Mouse (Mus musculus) lung, embryonic 15.5 days (tissue): ENCODE data around the gene Fndc8. TPM values are rescaled to one million over a fixed set of nuclear protein-coding genes. Genes with fewer than 3 reads are reported as not detected.
A peak's percentile ranks its signal among the peaks of the same experiment; 100 is the strongest.

Experiments used
- ATAC-seq: fragments of 200-750 bp; cut with Nextera tagmentation; 2 replicates; pipeline ENCODE4 v1.8.0; 2017; ENCODE audit warnings: moderate number of reproducible peaks, borderline replicate concordance; ENCODE audit not compliant: low FRiP score, low TSS enrichment; ENCODE audit errors: extremely low read depth
- H3K27ac ChIP-seq: fragments of 300-500 bp; sonication (generic); 2 replicates; pipeline ENCODE4 v1.5.1; 2015; ENCODE audit warnings: moderate library complexity, mild to moderate bottlenecking, inconsistent platforms
- H3K27me3 ChIP-seq: fragments of 300-500 bp; sonication (generic); 2 replicates; pipeline ENCODE4 v1.6.1; 2015; ENCODE audit warnings: inconsistent platforms
- H3K36me3 ChIP-seq: fragments of 300-500 bp; sonication (generic); 2 replicates; pipeline ENCODE4 v1.6.1; 2015; ENCODE audit warnings: inconsistent platforms
- H3K4me1 ChIP-seq: fragments of 300-500 bp; sonication (generic); 2 replicates; pipeline ENCODE4 v1.6.1; 2015; ENCODE audit warnings: inconsistent platforms
- H3K4me2 ChIP-seq: fragments of 300-500 bp; sonication (generic); 2 replicates; pipeline ENCODE4 v1.6.1; 2015; ENCODE audit warnings: inconsistent platforms, mild to moderate bottlenecking, moderate library complexity
- H3K4me3 ChIP-seq: fragments of 300-500 bp; sonication (generic); 2 replicates; pipeline ENCODE4 v1.5.1; 2015; ENCODE audit warnings: mild to moderate bottlenecking, inconsistent platforms
- H3K9ac ChIP-seq: fragments of 300-500 bp; sonication (generic); 2 replicates; pipeline ENCODE4 v1.6.1; 2015; ENCODE audit warnings: inconsistent platforms
- H3K9me3 ChIP-seq: fragments of 300-500 bp; sonication (generic); 2 replicates; pipeline ENCODE4 v1.6.1; 2016; ENCODE audit warnings: inconsistent platforms
- WGBS: fragments of 180-500 bp; shearing (Covaris S2); methylation state at CpG from one replicate; pipeline ENCODE4 v1.1.7; 2015; 5-methylcytosine and 5-hydroxymethylcytosine counted together
- polyA plus RNA-seq: library from polyadenylated mRNA; unstranded; fragments of >200 nt; fragmentation: Nextera tagmentation; extraction: Ambion mirVana; gene quantifications from 2 replicates; pipeline ENCODE4 v1.2.1, GENCODE M21; 2015

Gene Fndc8
- polyA plus RNA-seq, 1 experiment from 2014 or later, result 0.12 TPM

DNA sequence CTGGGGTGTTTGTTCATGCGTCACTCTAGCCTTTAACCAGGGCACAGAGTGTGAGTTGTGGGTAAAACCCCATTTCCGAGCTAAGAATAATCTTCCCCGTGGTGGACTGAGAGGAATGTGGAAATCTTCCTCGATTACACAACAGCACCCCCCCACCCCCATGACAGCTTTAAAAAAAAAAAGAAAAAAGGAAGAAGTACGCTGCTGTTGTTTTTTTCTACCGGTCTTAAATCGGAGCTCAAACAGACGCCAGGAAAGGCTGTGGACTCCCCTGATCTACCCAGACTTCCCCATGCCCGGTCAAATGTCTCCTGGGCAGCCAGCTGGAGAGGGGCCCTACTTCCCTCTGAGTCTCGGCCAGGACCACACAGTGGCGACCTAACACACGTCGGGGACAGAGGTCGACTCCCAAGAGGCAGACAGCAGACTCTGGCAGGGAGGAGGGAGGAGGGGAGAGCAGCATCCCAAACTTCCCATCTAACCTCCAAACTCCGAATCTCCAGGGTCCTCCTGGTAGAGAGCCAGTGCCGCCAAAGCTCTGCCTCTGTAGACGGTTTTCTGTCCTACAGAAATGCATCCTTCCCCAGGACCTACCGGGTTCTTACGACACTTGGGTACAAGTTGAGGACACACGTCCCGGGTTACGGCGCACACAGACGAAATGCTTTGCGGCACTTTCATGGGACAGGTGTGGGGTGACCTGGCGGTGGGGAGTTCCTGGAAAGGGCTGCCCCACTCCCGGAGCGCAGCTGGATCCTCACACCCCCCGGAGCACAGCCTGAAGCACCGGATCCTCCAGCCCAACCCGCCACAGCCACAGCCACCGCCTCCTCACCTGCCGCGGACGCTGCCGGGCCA, 21.5 kb upstream of the Fndc8 start:
- peaks cover 4% of the 10 kb centered on the region; the same call in 1 of the 2 replicates for H3K4me1 ChIP-seq
- H3K27me3 ChIP-seq, result no peaks in the 10 kb centered on the region
- H3K36me3 ChIP-seq, result no peaks in the 10 kb centered on the region
- H3K9me3 ChIP-seq, result no peaks in the 10 kb centered on the region
- under 1% methylated on average over 36 of the region's 36 CpGs for WGBS
- H3K27ac ChIP-seq, result peak overlapping the region; percentile 79
- peak overlapping the region; percentile 72 for H3K9ac ChIP-seq
- peak; percentile 72 for ATAC-seq
- peak overlapping the region; percentile 81 for H3K4me2 ChIP-seq
- peak overlapping the region; percentile 93 for H3K4me3 ChIP-seq

DNA sequence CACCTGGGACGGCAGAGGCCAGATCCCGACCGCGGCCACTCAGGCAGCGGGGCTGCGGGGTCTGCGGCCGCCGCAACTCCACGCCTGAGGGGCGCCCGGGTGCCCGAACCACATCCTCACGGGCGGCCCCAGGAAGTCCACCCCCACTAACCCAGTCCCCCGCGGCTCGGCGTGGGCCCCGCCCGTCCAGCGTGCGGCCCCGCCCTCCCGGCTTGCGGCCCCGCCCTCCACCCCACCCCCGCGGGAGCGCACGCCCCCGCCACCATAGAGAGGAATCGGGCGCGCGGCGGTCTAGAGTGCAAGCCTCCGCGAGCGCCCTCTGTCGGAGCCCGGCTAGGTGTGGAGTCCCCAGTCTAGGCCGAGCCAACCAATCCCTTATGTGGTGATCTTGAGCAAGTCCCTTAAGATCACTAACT, 20.9 kb upstream of the Fndc8 start, which contains the start of gene Rffl:
Rffl (minus strand) TSS at position 180 of the 416 bp plus-strand sequence.
- Histone ChIP-seq H3K4me2 (peak within 1 kb of the TSS; percentile 81), H3K36me3 (no peaks in the 10 kb centered on the region), H3K4me1 (peaks cover 4% of the 10 kb centered on the region; the same call in 1 of the 2 replicates), H3K9ac (peak within 1 kb of the TSS; percentile 72), H3K9me3 (no peaks in the 10 kb centered on the region), H3K4me3 (peak within 1 kb of the TSS; percentile 93), H3K27me3 (no peaks in the 10 kb centered on the region), H3K27ac (peak within 1 kb of the TSS; percentile 79)
- peak; percentile 97 for ATAC-seq
- under 1% methylated on average over 28 of the region's 43 CpGs for WGBS

DNA sequence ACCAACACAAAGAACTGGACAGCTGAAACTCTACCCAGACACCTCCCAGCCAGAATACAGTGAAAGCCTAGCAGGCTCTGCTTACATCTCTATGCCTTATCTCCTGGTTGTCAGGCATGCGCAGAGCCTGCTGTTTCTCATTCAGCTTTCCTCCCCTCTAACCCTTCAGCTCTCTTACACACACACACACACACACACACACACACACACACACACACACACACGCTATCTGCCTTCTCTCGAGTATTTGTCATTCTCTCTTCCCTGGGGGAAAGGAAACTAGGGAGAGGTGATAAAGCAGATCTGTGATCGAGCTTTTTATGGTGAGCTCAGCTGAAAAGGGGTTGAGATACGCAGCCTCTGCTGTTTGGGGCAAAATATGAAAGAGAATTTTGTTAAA, 17.0 kb upstream of the Fndc8 start:
- H3K27ac ChIP-seq, result no peak overlapping the region
- no peaks in the 10 kb centered on the region; the same call in 1 of the 2 replicates for H3K36me3 ChIP-seq
- 39% methylated on average over 5 of the region's 5 CpGs for WGBS

DNA sequence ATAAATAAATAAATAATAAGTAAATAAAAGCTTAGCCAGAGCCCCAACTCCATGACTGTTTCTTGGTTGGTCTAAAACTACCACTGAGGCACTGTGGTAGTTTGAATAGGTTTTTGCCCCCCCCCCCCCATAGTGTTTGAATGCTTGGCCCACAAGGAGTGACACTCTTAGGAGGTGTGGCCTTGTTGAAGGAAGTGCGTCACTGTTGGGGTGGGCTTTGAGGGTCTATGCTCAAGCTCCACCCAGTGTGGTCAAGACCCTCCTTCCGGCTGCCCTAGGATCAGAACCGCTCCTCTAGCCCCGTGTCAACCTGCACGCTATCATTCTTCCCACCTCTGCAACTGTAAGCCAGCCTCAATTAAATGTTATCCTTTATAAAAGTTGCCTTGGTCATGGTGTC, 16.3 kb upstream of the Fndc8 start:
- no peak overlapping the region for H3K9ac ChIP-seq
- no peaks in the 10 kb centered on the region for H3K9me3 ChIP-seq
- no peak overlapping the region for H3K27ac ChIP-seq
- H3K4me3 ChIP-seq, result no peak overlapping the region
- no peak overlapping the region for H3K4me2 ChIP-seq
- no peak for ATAC-seq
- no peaks in the 10 kb centered on the region; the same call in 1 of the 2 replicates for H3K36me3 ChIP-seq
- no peaks in the 10 kb centered on the region for H3K27me3 ChIP-seq
- 89% methylated on average over 5 of the region's 5 CpGs for WGBS
- H3K4me1 ChIP-seq, result no peaks in the 10 kb centered on the region

More for the DNA sequence above, 17.0 kb upstream of the Fndc8 start:
- Histone ChIP-seq H3K27me3 (no peaks in the 10 kb centered on the region), H3K4me3 (no peak overlapping the region), H3K4me1 (peaks cover 2% of the 10 kb centered on the region; the same call in 1 of the 2 replicates), H3K4me2 (no peak overlapping the region), H3K9me3 (no peaks in the 10 kb centered on the region), H3K9ac (no peak overlapping the region)
- ATAC-seq, result no peak

DNA sequence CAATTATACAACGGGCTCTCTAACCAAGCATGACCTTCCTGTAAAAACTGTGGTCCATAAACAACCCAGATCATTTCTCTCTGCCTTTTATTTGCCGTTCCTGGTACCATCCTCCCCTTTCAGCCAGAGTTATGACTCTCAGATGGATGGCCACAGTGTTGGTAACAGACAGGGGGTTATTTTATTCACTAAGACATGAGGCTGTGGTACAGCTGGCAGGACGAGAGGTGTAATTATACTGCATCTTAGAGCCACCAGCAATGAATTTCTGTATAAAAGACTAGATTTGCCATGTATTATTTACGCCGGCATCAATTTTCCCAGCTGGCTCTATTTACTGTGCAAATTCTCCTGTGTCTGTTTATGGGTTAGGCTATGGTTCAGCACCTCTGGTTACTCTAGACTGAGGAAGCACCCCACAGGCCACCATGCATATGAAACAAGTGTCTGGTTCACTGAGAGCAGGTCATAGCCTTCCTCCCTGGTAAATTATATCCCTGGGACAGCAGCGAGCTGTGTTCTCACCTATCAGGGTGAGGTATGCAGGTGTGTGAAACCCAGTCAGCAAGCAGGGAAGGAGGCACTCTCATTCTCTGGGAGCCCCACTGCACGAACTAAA, 14.1 kb upstream of the Fndc8 start:
- ATAC-seq, result no peak

DNA sequence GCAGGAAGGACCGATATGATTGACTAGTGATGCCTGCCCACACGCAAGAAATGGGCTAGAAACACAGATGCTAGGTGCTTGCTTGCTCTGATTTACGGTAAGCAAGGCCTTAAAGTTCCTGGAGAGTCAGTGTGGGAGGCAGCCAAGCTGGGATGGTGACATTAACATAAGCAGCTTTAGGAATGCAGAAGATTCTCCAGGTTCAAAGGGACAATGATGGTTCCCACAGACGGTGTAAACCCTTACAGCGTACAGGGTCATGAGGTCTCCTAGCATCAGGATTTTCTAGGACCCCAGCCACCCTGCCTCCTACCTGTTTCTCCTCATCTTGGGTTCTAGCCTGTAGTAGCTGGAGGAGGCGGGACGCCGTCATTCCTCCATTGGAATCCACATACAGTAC, 8.7 kb upstream of the Fndc8 start:
- Histone ChIP-seq H3K27ac (no peak overlapping the region), H3K27me3 (no peaks in the 10 kb centered on the region), H3K4me1 (peaks cover 2% of the 10 kb centered on the region), H3K9me3 (no peaks in the 10 kb centered on the region), H3K4me2 (no peak overlapping the region), H3K36me3 (no peaks in the 10 kb centered on the region; the same call in 1 of the 2 replicates), H3K9ac (no peak overlapping the region), H3K4me3 (no peak overlapping the region)
- 75% methylated on average over 8 of the region's 8 CpGs for WGBS
- no peak for ATAC-seq

More for the DNA sequence above, 14.1 kb upstream of the Fndc8 start:
- Histone ChIP-seq H3K4me1 (no peaks in the 10 kb centered on the region), H3K4me2 (no peak overlapping the region), H3K36me3 (no peaks in the 10 kb centered on the region; the same call in 1 of the 2 replicates), H3K4me3 (no peak overlapping the region), H3K9me3 (no peaks in the 10 kb centered on the region), H3K27ac (no peak overlapping the region), H3K27me3 (no peaks in the 10 kb centered on the region), H3K9ac (no peak overlapping the region)
- WGBS, result 83% methylated on average over 7 of the region's 7 CpGs

DNA sequence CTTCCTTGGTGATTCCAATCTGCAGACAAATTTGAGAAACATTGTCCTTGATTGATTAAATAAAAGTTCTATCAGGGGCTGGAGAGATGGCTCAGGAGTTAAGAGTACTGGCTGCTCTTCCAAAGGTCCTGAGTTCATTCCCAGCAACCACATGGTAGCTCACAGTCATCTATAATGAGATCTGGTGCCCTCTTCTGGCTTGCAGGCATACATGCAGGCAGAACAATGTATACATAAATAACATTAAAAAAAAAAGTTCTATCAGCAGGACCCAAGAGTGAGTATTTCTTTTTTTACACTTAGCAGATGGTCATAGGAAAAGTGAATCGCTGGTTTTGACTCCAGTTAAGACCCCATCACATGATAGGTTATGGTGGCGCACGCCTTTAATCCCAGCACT, 5.4 kb upstream of the Fndc8 start:
- no peak overlapping the region for H3K4me2 ChIP-seq
- no peaks in the 10 kb centered on the region for H3K27me3 ChIP-seq
- H3K9me3 ChIP-seq, result no peaks in the 10 kb centered on the region
- H3K36me3 ChIP-seq, result no peaks in the 10 kb centered on the region; the same call in 1 of the 2 replicates
- ATAC-seq, result no peak
- no peak overlapping the region for H3K27ac ChIP-seq
- H3K4me1 ChIP-seq, result peaks cover 19% of the 10 kb centered on the region
- H3K4me3 ChIP-seq, result no peak overlapping the region
- no peak overlapping the region for H3K9ac ChIP-seq
- 89% methylated on average over 3 of the region's 3 CpGs for WGBS

DNA sequence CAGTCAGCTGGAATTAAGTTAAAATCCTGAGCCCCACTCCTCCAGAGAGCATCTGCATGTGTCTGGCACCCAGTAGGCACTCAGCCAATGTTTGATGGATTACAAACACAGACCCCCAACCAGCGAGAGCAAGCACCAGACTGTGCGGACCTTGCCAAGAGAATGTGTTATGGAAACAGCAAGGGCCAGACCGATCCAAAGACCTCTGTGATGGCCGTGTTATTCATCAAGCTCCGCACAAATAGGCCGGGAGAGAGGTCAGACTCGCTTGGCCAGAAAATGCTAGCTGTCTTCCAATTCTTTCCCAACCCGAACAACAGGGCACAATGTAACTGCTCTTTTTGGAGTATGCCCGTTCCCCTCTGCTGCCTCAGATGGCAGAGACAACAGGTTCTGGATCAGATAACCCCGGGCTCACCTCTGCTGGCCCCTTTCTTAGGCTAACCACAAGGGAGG, 3.4 kb upstream of the Fndc8 start:
- ATAC-seq, result no peak
- Histone ChIP-seq H3K36me3 (no peaks in the 10 kb centered on the region), H3K4me2 (peak overlapping the region; percentile 86), H3K4me3 (no peak overlapping the region), H3K9ac (peak overlapping the region; percentile 1; the same call in 1 of the 2 replicates), H3K27ac (no peak overlapping the region), H3K27me3 (no peaks in the 10 kb centered on the region), H3K4me1 (peaks cover 19% of the 10 kb centered on the region), H3K9me3 (no peaks in the 10 kb centered on the region)
- 26% methylated on average over 10 of the region's 10 CpGs for WGBS

DNA sequence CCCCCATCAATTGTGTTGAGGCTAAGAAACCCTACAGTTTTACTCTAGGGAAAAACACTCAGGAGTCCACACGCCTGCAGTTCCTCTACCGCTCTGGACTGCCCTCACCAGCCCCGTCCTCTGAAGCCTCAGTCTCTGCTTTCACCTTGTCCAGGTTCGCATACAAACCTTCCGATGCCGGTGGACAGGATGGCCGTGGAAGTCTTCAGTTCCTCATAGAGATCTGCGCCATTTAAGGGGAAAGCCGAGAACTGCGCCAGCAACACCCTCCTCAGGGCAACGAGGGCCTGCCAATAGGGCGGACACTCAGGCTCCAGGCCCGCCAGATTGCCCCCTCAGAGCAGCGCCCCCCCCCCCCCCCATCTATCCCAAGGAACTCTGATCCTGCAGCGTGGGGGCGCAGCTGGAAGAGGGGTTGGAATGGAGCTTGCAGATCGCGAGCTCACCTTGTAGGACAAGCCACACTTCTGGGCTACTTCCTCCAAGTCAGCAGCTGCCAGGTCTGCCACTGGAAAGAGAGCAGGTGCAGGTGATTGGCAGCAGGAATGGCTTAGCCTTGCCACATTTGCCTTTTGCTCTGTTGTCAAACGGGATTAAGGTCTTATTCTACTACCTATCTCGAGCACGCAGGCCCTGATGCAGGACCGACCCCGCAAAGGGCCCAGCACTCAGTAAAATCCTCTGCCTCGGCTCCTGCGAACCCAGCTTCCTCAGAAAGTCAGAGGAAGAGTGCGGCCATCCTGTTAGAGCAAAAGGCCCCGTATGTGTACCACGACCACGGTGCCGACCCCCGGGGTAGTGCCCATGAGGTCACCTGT, 2.2 kb upstream of the Fndc8 start:
- H3K4me1 ChIP-seq, result peaks cover 19% of the 10 kb centered on the region
- no peaks in the 10 kb centered on the region for H3K9me3 ChIP-seq
- H3K9ac ChIP-seq, result peak overlapping the region; percentile 69
- 6% methylated on average over 29 of the region's 31 CpGs for WGBS
- peak; percentile 33 for ATAC-seq
- H3K4me3 ChIP-seq, result peak overlapping the region; percentile 67
- peak overlapping the region; percentile 86 for H3K4me2 ChIP-seq
- H3K36me3 ChIP-seq, result no peaks in the 10 kb centered on the region
- peak overlapping the region; percentile 75 for H3K27ac ChIP-seq
- H3K27me3 ChIP-seq, result no peaks in the 10 kb centered on the region

DNA sequence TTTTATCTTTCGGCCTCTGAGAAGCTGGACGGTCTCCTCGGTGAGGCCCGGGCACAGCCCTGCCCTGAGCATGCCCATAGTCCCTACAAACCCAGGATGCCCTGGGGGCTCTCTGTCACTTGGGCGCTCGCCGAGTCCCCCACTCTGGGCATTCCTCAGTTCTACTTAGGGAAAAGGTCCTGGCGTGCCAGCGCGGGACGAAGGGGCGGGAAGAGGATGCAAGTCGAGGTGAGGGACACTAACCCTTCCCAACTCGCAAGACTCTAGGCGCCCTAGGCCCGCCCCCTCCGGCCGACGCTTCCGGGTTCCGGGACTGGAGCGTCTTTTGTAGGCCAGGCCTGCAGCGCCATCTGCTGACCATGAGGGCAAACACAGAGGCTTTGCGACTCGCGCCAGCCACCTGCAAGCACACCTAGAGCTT, 1.6 kb upstream of the Fndc8 start, which contains the start of gene Rad51d:
Rad51d (minus strand) TSS at position 273 of the 421 bp plus-strand sequence.
- H3K36me3 ChIP-seq, result no peaks in the 10 kb centered on the region
- WGBS, result under 1% methylated on average over 26 of the region's 26 CpGs
- H3K4me1 ChIP-seq, result peaks cover 19% of the 10 kb centered on the region
- H3K27ac ChIP-seq, result peak within 1 kb of the TSS; percentile 75
- H3K4me3 ChIP-seq, result peak within 1 kb of the TSS; percentile 67
- H3K4me2 ChIP-seq, result peak within 1 kb of the TSS; percentile 86
- ATAC-seq, result peak; percentile 93
- H3K27me3 ChIP-seq, result no peaks in the 10 kb centered on the region
- peak within 1 kb of the TSS; percentile 69 for H3K9ac ChIP-seq
- H3K9me3 ChIP-seq, result no peaks in the 10 kb centered on the region

DNA sequence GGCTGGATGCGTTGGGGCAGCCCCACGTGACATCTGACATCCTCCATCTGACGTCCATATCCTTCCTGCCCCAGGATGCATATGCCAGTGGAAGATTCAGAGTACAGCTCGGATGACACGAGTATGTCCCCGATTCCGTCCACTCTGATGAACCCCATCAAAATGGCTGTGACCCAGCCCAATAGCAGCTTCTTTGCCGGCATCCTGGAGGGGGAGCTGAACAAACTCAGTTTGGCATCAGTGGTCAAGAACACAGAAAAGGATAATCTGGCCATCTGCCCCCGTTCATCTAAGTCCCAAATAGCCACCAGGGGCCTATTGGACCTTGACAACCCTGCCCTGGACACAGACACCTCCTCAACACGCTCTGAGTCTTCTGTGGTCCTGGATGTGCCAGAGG, 5.6 kb downstream of the Fndc8 start:
- Histone ChIP-seq H3K4me1 (no peaks in the 10 kb centered on the region), H3K9me3 (no peaks in the 10 kb centered on the region), H3K4me3 (no peak overlapping the region), H3K27me3 (no peaks in the 10 kb centered on the region), H3K4me2 (no peak overlapping the region), H3K27ac (no peak overlapping the region), H3K36me3 (peaks cover 27% of the 10 kb centered on the region), H3K9ac (no peak overlapping the region)
- 78% methylated on average over 10 of the region's 10 CpGs for WGBS
- ATAC-seq, result no peak
